Mouse (Mus musculus): ENCODE data around the gene Efcab6.

GRCm38 (mm10) chr15:83978865-83979264 lies 86.3 kb downstream of the Efcab6 start:
- no peak for TF ChIP-seq CTCF (conservative IDR thresholded peaks at IDR 0.05; ENCODE audit: insufficient read depth, insufficient read length, low read depth, low read length)
- TF ChIP-seq POLR2A (IDR thresholded peaks at IDR 0.05; ENCODE audit: low read depth, low read length): no peak

Measured in kidney, adult 2 months (tissue).